Mouse (Mus musculus): ENCODE data around the gene Eprs. TPM values are rescaled to one million over a fixed set of nuclear protein-coding genes. Genes with fewer than 3 reads are reported as not detected.

Gene Eprs
- polyA plus RNA-seq, 1 experiment = 61.9 TPM

DNA sequence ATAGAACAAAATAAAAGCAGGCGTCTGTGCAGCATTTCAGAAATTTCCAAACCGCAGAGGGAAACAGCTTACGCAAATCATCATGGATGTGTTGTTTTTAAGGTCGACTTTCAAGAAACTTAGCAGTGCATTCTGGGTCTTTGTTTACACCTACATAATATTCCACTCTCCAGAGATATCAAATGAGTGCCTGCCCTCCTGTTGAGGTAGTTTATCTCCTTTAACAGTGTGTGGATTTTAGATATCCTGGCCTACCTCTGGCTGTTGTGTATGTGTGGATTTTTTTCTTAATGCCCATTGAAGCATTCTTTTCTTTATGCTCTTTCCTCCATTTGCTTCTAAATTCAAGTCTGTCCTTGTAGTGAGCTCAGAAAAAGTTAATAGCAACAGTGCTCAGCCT, 109.9 kb downstream of the Eprs start:
- H3K4me3 ChIP-seq (ENCODE audit: insufficient read depth, low read depth, low read length) = no peak overlapping the region
- 93% methylated on average over 4 of the region's 4 CpGs for WGBS
- no peaks in the 10 kb centered on the region for H3K4me1 ChIP-seq (ENCODE audit: control insufficient read depth, insufficient read depth, low read length)
- no peak overlapping the region for H3K27ac ChIP-seq (ENCODE audit: insufficient read depth, low read depth, low read length)
- TF ChIP-seq CTCF (IDR thresholded peaks at IDR 0.05; ENCODE audit: insufficient read depth, low read depth, low read length) = no peak
- TF ChIP-seq POLR2A (IDR thresholded peaks at IDR 0.05; ENCODE audit: insufficient read depth, low read depth, low read length) = no peak

GRCm38 (mm10) chr1:185473437-185473836, 110.6 kb downstream of the Eprs start:
- TF ChIP-seq CTCF (IDR thresholded peaks at IDR 0.05; ENCODE audit: insufficient read depth, low read depth, low read length) (no peak), POLR2A (IDR thresholded peaks at IDR 0.05; ENCODE audit: insufficient read depth, low read depth, low read length) (no peak)
- Histone ChIP-seq H3K27ac (ENCODE audit: insufficient read depth, low read depth, low read length) (no peak overlapping the region), H3K4me3 (ENCODE audit: insufficient read depth, low read depth, low read length) (no peak overlapping the region), H3K4me1 (ENCODE audit: control insufficient read depth, insufficient read depth, low read length) (no peaks in the 10 kb centered on the region)
- WGBS = 95% methylated on average over 1 of the region's 1 CpGs

Other genes with a start within 250 kb of the Eprs start
- gene Rab3gap2, start 158.9 kb upstream of the Eprs start, polyA plus RNA-seq (2012; ENCODE audit: insufficient read depth, insufficient read length, low replicate concordance, missing spikeins) = not detected in 2 replicates
- gene Iars2, start 33.6 kb upstream of the Eprs start, polyA plus RNA-seq (2012; ENCODE audit: insufficient read depth, insufficient read length, low replicate concordance, missing spikeins) = not detected in 2 replicates
- not detected in 2 replicates for gene Bpnt1, start 30.9 kb upstream of the Eprs start, polyA plus RNA-seq (2012; ENCODE audit: insufficient read depth, insufficient read length, low replicate concordance, missing spikeins)
- gene Slc30a10, start 91.8 kb downstream of the Eprs start, polyA plus RNA-seq (2012; ENCODE audit: insufficient read depth, insufficient read length, low replicate concordance, missing spikeins) = not detected in 2 replicates

Measured in olfactory bulb, adult 2 months (tissue).